Mouse (Mus musculus) layer of hippocampus, adult 9-10 months (tissue): ENCODE data around the gene Rab11fip5.

ENCODE experiments used
- DNase-seq: peaks from one replicate; pipeline ENCODE4 v3.0.0; 2022; ENCODE audit warnings: low spot score

Gene Rab11fip5

GRCm38 (mm10) chr6:85346028-85346634 is 28.3 kb downstream of the Rab11fip5 start:
- peak; percentile 72 for DNase-seq

- no peak for DNase-seq
These were observed 29.5 kb downstream of the Rab11fip5 start for GRCm38 (mm10) chr6:85344929-85345328.

- DNase-seq, result no peak
These were observed 31.4 kb downstream of the Rab11fip5 start for GRCm38 (mm10) chr6:85343027-85343426.

DNA sequence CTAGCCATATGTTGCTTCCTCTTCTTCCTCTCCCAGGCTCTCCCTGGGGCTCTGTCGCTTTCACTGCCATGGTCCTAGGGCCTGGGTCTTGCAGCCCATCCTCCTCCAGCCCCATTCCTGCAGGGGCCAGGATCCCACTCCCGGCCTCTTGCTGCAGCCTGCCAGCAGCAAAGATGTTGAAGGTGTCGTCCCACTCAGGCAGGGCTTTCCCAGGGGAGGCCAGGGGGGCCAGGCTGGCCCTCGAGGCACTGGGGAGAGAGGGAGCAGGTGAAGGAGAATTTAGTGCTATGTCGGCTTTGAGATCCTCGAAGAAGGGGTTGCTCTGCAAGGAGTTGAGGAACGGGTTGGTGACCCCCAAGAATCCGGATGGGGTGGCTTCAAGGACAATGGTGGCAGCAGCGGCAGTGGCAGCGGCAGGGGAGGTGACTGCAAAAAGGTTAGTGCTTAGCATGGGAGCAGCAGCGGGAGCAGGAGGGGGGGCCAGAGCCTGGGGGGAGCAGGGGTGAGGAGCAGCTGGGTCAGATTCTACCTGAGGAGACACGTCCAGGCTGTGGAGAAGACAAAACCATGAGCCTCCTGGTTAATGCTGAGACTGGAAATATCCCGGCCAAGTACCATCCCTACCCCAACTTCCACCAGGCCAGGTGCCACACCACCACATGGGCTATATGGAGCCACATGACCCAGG is 32.5 kb downstream of the Rab11fip5 start:
- no peak for DNase-seq

DNA sequence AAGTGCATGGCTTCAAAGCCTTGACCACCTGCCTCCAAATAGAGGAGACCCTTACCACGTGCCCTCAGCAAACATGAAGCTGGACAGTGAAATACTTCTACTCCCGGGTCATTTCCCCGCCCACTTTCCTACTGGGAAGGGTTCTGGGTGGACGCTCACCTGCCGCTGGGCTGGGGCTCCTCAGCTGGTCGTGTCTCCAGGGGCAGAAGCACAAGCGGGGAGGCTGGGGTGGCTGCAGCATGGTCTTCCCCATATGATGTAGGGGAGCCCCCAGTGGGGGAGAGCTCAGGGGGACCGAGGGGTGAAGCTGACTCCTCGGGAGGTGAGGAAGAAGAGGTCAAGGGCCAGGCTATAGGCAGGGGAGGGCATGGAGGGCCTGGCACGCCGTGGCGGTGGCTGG is 34.2 kb downstream of the Rab11fip5 start:
- DNase-seq, result no peak

GRCm38 (mm10) chr6:85339273-85339901 is 35.0 kb downstream of the Rab11fip5 start:
- DNase-seq, result no peak

DNA sequence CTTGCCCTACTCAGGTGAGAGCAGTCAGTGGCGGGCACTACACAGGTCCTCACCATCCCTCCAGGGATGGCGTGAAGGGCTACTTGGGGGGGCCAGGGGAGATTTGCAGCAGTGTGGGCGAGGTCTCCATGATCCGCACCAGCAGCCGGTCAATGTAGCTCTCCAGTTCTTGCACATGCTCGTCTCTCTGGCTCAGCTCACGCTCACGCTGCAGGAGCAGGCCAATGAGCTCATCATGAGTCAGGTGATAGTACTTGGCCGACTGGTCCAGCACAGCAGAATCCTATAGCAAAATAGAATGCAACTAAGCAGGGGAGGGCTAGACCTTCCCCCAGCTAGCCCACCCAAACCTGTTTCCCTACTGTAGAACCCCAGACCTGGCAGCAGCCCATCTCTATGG is 37.5 kb downstream of the Rab11fip5 start:
- no peak for DNase-seq

- DNase-seq, result no peak
These were observed 39.1 kb downstream of the Rab11fip5 start for GRCm38 (mm10) chr6:85335352-85335751.

GRCm38 (mm10) chr6:85334851-85335250 is 39.6 kb downstream of the Rab11fip5 start:
- no peak for DNase-seq

DNA sequence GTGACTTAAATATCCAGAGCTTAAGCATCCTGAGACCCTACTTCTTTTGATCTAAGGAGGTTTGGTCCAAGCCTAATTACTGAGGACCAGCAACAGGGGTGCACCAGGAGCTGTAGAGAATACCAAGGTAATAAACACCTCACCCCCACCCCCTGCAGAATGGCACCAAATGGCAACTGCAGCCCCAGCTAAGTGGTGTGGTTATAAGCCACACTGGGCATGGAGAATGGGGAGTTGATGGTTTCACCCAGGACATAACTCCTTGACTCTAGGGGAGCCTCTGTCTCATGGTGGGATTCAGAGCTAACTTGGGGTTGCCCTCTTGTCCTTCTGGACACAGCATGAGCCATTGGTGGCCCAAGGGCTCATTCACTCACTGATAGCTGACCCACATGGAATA is 40.2 kb downstream of the Rab11fip5 start:
- DNase-seq, result no peak

DNA sequence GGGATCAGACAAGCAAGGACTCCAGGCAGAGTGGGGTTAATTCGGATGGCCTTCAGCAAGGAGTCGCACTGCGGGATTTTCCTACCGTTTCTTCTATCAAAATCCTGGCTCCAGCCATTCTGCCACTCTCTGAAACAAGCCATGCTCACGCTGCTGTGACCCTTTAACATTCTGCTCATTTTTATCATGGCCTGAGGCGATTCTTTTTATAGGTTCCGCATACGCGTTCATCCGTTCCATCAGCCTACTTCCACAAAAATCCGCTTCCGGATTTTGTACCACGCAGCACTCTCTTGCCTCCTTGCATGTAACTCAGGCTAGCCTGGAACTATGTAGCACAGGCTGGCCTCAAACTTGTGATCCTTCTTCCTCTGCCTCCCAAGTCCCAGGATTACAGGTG is 40.7 kb downstream of the Rab11fip5 start:
- no peak for DNase-seq

DNA sequence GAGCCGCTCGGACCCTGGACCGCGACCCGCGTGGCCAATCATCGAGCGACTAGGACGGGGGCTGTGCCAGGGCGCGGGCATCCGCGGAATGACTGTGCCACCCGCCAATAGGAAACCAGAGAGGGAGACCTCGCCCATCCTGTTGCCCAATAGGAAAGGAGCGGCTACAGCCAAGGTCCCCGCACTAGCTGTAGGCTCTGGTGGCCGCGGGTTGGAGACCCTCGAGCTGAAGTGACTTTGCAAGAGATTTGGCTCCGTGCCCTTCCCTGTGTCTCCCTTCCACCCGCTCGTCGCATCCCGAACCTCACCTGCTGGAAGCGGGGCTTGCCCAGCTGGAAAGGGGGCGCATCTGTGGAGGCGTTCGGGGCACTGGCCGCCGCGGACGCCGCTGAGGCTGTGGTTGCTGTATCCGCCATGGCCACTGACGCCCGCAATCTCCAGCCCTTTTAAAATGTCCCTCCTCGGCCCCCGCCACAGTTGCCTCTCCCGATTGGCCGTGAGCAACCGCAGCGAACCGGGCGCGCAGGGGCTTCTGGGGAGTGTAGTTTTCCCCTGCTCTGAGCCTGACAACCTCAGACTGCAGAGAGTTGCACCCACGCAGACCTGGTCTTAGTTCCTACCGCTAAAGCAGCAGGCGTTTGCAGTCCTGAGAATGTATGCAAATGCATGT is 41.3 kb downstream of the Rab11fip5 start, which contains the start of gene Sfxn5:
Sfxn5 (minus strand) TSS at position 423 of the 670 bp plus-strand sequence.
- DNase-seq, result peak; percentile 89

DNA sequence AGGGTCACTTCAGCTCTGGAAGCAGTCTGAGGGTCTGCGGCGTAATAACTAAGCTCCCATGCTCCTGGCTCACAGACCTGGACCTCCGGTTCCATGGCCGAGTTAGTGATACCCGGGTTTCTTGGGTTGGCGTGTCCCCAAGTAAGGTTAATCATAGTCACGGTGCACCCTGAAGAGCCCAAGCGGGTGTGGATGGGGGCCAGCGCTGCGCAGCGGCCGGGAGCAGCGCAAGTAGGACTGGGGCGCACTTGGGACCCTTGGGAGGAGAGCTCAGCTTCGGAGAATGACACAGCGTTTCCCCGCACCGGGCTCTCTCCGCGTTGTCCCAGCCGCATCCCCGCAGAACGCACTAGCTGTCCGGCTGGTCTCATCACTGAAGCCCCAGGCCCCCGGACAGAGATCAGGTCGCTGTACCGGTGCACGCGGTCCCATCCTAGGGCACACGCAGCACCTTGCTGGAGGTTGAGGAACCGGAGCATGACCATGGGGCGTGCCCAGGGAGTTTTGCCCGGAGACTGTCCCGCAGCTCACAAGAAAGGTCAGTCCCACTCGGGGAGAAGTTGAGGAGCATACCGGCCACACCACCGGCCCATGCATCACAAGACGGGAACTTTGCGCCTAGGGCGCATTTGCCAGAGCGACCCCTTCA is 42.0 kb downstream of the Rab11fip5 start:
- no peak for DNase-seq

DNA sequence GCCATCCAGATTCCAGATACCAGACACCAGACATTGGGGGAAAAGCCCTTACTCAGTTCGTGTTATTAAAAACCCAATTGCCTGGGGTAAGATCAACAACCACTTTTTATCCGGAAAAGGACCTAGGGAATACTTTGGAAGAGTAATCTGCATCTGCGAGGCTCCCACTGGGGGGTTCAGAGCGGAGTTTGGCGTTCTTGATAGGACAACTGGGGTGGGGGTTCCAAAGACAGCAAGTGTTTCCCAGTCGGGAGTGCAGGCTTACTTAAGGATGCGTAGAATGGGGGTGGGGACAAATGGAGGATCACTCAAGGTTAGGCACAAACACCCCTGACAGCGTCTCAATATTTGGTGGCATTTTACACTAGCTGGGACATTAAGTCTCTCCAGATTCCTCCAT is 42.7 kb downstream of the Rab11fip5 start:
- DNase-seq, result no peak

GRCm38 (mm10) chr6:85331221-85331735 is 43.2 kb downstream of the Rab11fip5 start:
- no peak for DNase-seq

DNA sequence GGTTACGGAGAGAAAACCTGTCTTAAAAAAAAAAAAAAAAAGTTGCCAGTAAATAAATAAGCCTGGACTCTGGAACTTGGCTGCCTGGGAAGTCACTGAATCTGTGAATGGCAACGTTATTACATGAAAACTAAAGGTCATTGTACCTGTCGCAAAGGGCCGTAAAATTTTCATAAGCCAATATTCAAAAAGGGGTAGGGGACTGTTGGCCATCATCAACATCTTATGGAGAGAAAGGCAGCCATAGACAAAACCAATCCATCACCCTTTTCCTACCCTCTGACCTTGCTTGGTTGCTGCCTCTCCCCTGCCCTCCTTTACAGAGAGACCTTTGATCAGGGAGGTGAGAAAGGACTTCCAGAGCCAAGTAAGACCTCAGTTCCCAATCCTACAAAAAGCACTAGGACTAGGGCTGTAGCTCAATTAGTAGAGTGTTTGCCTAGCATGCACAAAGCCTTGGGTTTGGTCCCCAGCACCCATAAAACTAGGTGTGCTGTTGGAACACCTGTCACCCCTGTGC is 44.7 kb downstream of the Rab11fip5 start:
- no peak for DNase-seq

- DNase-seq, result no peak
These were observed 47.9 kb downstream of the Rab11fip5 start for GRCm38 (mm10) chr6:85326564-85326963.

- no peak for DNase-seq
These were observed 49.3 kb downstream of the Rab11fip5 start for GRCm38 (mm10) chr6:85325109-85325508.

DNA sequence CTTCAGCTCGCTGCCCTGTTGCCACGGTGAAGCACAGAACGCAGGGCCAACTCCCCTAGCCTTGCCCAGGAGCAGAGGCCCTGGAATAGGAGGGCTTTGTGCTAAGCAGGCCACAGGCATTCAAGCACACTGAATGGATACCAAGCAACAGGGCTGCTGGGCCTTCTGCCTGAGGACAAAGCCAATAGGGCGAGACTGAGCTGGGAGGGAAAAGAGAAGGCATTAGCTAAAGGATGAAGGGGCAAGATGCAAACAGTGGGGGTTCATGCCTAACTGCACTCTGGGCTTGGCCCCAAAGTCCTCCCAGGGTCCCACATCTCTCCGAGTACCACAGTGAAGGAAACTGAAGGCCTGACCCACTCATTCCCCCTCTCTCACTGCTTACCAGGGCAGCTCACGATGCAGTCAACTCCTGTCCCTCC is 54.0 kb downstream of the Rab11fip5 start:
- no peak for DNase-seq

DNA sequence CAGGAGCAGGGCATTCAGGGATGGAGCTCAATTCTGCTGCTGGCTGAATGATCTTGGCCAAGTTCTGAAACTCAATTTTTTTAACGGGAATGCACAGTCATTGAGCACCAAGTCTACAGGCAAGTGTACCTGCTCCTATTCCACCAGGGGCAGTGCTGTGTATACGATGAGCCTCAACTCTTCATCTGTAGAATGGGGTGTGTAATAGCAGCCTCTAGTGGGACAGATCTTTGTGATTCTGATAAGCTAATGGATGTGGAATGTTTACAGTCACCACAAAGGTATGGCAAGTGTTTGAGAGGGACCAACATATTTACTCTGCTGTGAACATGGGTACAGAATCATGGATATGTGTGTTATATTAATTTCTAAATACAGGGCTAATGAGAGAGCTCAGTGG is 58.2 kb downstream of the Rab11fip5 start:
- no peak for DNase-seq

DNA sequence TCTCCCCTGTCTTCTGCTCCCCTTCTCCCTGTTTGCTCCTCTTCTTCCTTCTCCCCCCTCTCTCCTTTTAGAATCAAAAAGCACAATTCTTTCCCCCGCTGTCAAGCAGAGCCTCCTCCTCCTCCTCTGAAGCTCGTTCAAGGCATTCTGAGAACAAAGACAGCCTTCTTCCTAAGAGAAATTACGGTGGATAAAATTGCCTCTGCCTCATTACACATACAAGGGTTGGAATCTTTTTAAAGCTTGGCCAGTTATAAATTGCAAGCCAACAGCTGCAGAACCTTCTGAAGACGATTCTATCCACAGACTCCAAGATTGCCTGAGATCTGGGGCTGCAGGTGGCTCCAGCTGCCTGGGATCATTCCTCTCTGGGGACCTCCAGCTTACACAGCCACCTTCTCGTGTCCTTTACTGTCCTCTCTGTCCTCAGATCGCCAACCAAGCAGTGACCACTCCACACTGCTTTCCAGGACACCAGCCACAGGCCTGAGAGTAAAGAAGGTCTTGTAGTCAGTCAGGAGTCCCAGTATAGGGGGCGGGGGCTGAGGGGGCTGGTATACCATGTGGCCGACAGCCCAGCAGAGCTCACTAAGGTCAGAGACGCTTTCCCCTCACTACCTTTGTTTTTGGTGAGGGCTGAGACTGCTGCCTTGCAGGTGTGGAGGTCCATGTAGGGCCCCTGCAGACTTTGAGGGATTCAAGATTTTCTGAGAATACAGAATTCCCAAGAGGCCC is 60.2 kb downstream of the Rab11fip5 start:
- no peak for DNase-seq
